ENCODE assay signal across 22 mouse cellular contexts in genomic region chr2:51088843-51089573, GRCm38 (mm10). TPM values are rescaled to one million over a fixed set of nuclear protein-coding genes. Genes with fewer than 3 reads are reported as not detected.
DNase-seq lines count a peak whose midpoint lies in the region; ATAC-seq lines count a peak whose summit lies in the region.
"Had no signal": no experiment of that assay in that cellular context is flagged by ENCODE, and none has a peak within 500 bp of the region (broad histone marks: within the 10 kb centered on the region; RNA-seq: fewer than 3 reads in every experiment).

No protein-coding gene starts in this region.

- ATAC-seq in forebrain, embryonic 12.5 days (ENCODE audit: low FRiP score) = no peak
- ATAC-seq in forebrain, embryonic 11.5 days (replicated peaks; ENCODE audit: low FRiP score) = no peak
- ATAC-seq in hindbrain, embryonic 12.5 days (ENCODE audit: low FRiP score) = no peak
- ATAC-seq in hindbrain, embryonic 16.5 days = no peak
- no peak for ATAC-seq in midbrain, embryonic 12.5 days (ENCODE audit: low FRiP score, low read depth)
- ATAC-seq in midbrain, embryonic 16.5 days = no peak
- ATAC-seq in kidney, embryonic 16.5 days (ENCODE audit: low FRiP score, low TSS enrichment) = no peak

- H3K27ac ChIP-seq in forebrain, embryonic 12.5 days = peak overlapping the region; percentile 73; the same call in 1 of the 2 replicates
- no peak overlapping the region for H3K27ac ChIP-seq in forebrain, embryonic 11.5 days (ENCODE audit: low read depth, low read length)
- H3K27ac ChIP-seq in hindbrain, embryonic 12.5 days = peak overlapping the region; percentile 91
- H3K27ac ChIP-seq in hindbrain, embryonic 16.5 days (ENCODE audit: low read depth, low read length) = no peak overlapping the region
- peak overlapping the region; percentile 93 for H3K27ac ChIP-seq in midbrain, embryonic 12.5 days (replicated peaks)
- no peak overlapping the region for H3K27ac ChIP-seq in midbrain, embryonic 16.5 days (ENCODE audit: low read length)
- H3K27ac ChIP-seq in kidney, embryonic 16.5 days (ENCODE audit: low read length) = no peak overlapping the region
- H3K27ac ChIP-seq: embryonic facial prominence, embryonic 13.5 days; gastrocnemius, adult 2 months; limb, embryonic 15.5 days had no signal

- no peak overlapping the region for H3K4me3 ChIP-seq in forebrain, embryonic 12.5 days (replicated peaks)
- no peak overlapping the region for H3K4me3 ChIP-seq in forebrain, embryonic 11.5 days (ENCODE audit: low read depth, low read length)
- H3K4me3 ChIP-seq in hindbrain, embryonic 12.5 days = no peak overlapping the region
- no peak overlapping the region for H3K4me3 ChIP-seq in hindbrain, embryonic 16.5 days (ENCODE audit: low read length)
- H3K4me3 ChIP-seq in midbrain, embryonic 12.5 days = no peak overlapping the region
- H3K4me3 ChIP-seq in midbrain, embryonic 16.5 days (ENCODE audit: low read depth, low read length) = no peak overlapping the region
- no peak overlapping the region for H3K4me3 ChIP-seq in kidney, embryonic 16.5 days (ENCODE audit: low read length)
- H3K4me3 ChIP-seq: embryonic facial prominence, embryonic 13.5 days; erythroblast, embryonic 14.5 days; gastrocnemius, adult 2 months; hindbrain, embryonic 15.5 days; limb, embryonic 15.5 days; neural tube, embryonic 12.5 days had no signal

- H3K4me1 ChIP-seq in forebrain, embryonic 12.5 days = peaks cover 54% of the 10 kb centered on the region
- H3K4me1 ChIP-seq in forebrain, embryonic 11.5 days (replicated peaks; ENCODE audit: control insufficient read depth, insufficient read depth, low read length) = peaks cover 3% of the 10 kb centered on the region; the same call in 1 of the 2 replicates
- peaks cover 47% of the 10 kb centered on the region for H3K4me1 ChIP-seq in hindbrain, embryonic 12.5 days
- peaks cover 13% of the 10 kb centered on the region for H3K4me1 ChIP-seq in hindbrain, embryonic 16.5 days (ENCODE audit: control insufficient read depth, insufficient read depth, low read depth, low read length)
- peaks cover 59% of the 10 kb centered on the region for H3K4me1 ChIP-seq in midbrain, embryonic 12.5 days
- peaks cover 25% of the 10 kb centered on the region for H3K4me1 ChIP-seq in midbrain, embryonic 16.5 days (ENCODE audit: control insufficient read depth, insufficient read depth, low read length)
- H3K4me1 ChIP-seq in kidney, embryonic 16.5 days (ENCODE audit: insufficient read depth, low read length) = peaks cover 5% of the 10 kb centered on the region; the same call in 1 of the 2 replicates
- H3K4me1 ChIP-seq: limb, embryonic 15.5 days had no signal

- H3K27me3 ChIP-seq in forebrain, embryonic 12.5 days = no peaks in the 10 kb centered on the region
- H3K27me3 ChIP-seq in forebrain, embryonic 11.5 days (ENCODE audit: control insufficient read depth, insufficient read depth, low read length) = no peaks in the 10 kb centered on the region
- H3K27me3 ChIP-seq in hindbrain, embryonic 12.5 days = no peaks in the 10 kb centered on the region
- H3K27me3 ChIP-seq in hindbrain, embryonic 16.5 days (replicated peaks; ENCODE audit: control insufficient read depth, insufficient read depth, low read length) = no peaks in the 10 kb centered on the region
- no peaks in the 10 kb centered on the region for H3K27me3 ChIP-seq in midbrain, embryonic 12.5 days
- no peaks in the 10 kb centered on the region for H3K27me3 ChIP-seq in midbrain, embryonic 16.5 days (ENCODE audit: control insufficient read depth, insufficient read depth, low read depth, low read length)
- no peaks in the 10 kb centered on the region for H3K27me3 ChIP-seq in kidney, embryonic 16.5 days (ENCODE audit: insufficient read depth, low read length)
- H3K27me3 ChIP-seq: embryonic facial prominence, embryonic 13.5 days; hindbrain, embryonic 15.5 days; limb, embryonic 15.5 days; neural tube, embryonic 12.5 days had no signal

- no peaks in the 10 kb centered on the region for H3K9me3 ChIP-seq in forebrain, embryonic 12.5 days
- no peaks in the 10 kb centered on the region; the same call in 1 of the 2 replicates for H3K9me3 ChIP-seq in forebrain, embryonic 11.5 days (ENCODE audit: control insufficient read depth, low read length)
- no peaks in the 10 kb centered on the region for H3K9me3 ChIP-seq in hindbrain, embryonic 12.5 days (replicated peaks)
- H3K9me3 ChIP-seq in hindbrain, embryonic 16.5 days (ENCODE audit: control insufficient read depth, low read length) = no peaks in the 10 kb centered on the region
- no peaks in the 10 kb centered on the region for H3K9me3 ChIP-seq in midbrain, embryonic 12.5 days
- H3K9me3 ChIP-seq in midbrain, embryonic 16.5 days (replicated peaks; ENCODE audit: control insufficient read depth, low read length, poor library complexity, severe bottlenecking) = no peaks in the 10 kb centered on the region
- no peaks in the 10 kb centered on the region for H3K9me3 ChIP-seq in kidney, embryonic 16.5 days (ENCODE audit: low read length)
- H3K9me3 ChIP-seq: embryonic facial prominence, embryonic 13.5 days; hindbrain, embryonic 15.5 days; limb, embryonic 15.5 days; neural tube, embryonic 12.5 days had no signal

- no peak overlapping the region for H3K4me2 ChIP-seq in forebrain, embryonic 12.5 days
- H3K4me2 ChIP-seq in forebrain, embryonic 11.5 days (ENCODE audit: low read depth, low read length, severe bottlenecking) = no peak overlapping the region
- no peak overlapping the region for H3K4me2 ChIP-seq in hindbrain, embryonic 12.5 days (replicated peaks)
- no peak overlapping the region for H3K4me2 ChIP-seq in hindbrain, embryonic 16.5 days (ENCODE audit: low read length)
- H3K4me2 ChIP-seq in midbrain, embryonic 12.5 days (replicated peaks) = no peak overlapping the region
- no peak overlapping the region for H3K4me2 ChIP-seq in midbrain, embryonic 16.5 days (ENCODE audit: low read length)
- H3K4me2 ChIP-seq in kidney, embryonic 16.5 days (replicated peaks; ENCODE audit: low read depth, low read length) = no peak overlapping the region
- H3K4me2 ChIP-seq: embryonic facial prominence, embryonic 13.5 days; heart, embryonic 11.5 days; hindbrain, embryonic 15.5 days; limb, embryonic 15.5 days had no signal

- 78% methylated on average over 11 of the region's 11 CpGs for WGBS in forebrain, embryonic 12.5 days
- 84% methylated on average over 11 of the region's 11 CpGs for WGBS in forebrain, embryonic 11.5 days
- WGBS in hindbrain, embryonic 12.5 days = 75% methylated on average over 11 of the region's 11 CpGs
- 70% methylated on average over 11 of the region's 11 CpGs for WGBS in hindbrain, embryonic 16.5 days
- 66% methylated on average over 11 of the region's 11 CpGs for WGBS in midbrain, embryonic 12.5 days
- 54% methylated on average over 11 of the region's 11 CpGs for WGBS in midbrain, embryonic 16.5 days
- WGBS in kidney, embryonic 16.5 days = 90% methylated on average over 11 of the region's 11 CpGs

- H3K36me3 ChIP-seq in forebrain, embryonic 12.5 days (replicated peaks) = no peaks in the 10 kb centered on the region
- H3K36me3 ChIP-seq in forebrain, embryonic 11.5 days (ENCODE audit: control insufficient read depth, insufficient read depth, low read length) = no peaks in the 10 kb centered on the region
- H3K36me3 ChIP-seq in hindbrain, embryonic 12.5 days = no peaks in the 10 kb centered on the region
- no peaks in the 10 kb centered on the region for H3K36me3 ChIP-seq in hindbrain, embryonic 16.5 days (ENCODE audit: control insufficient read depth, insufficient read depth, low read length)
- no peaks in the 10 kb centered on the region for H3K36me3 ChIP-seq in midbrain, embryonic 12.5 days
- H3K36me3 ChIP-seq in midbrain, embryonic 16.5 days (ENCODE audit: control insufficient read depth, insufficient read depth, low read length) = no peaks in the 10 kb centered on the region
- no peaks in the 10 kb centered on the region for H3K36me3 ChIP-seq in kidney, embryonic 16.5 days (ENCODE audit: insufficient read depth, low read length)
- H3K36me3 ChIP-seq: embryonic facial prominence, embryonic 13.5 days; hindbrain, embryonic 15.5 days; limb, embryonic 15.5 days; neural tube, embryonic 12.5 days had no signal

- H3K9ac ChIP-seq in forebrain, embryonic 12.5 days = no peak overlapping the region
- no peak overlapping the region for H3K9ac ChIP-seq in forebrain, embryonic 11.5 days (ENCODE audit: low read length)
- no peak overlapping the region for H3K9ac ChIP-seq in hindbrain, embryonic 12.5 days
- no peak overlapping the region for H3K9ac ChIP-seq in hindbrain, embryonic 16.5 days (ENCODE audit: low read depth, low read length)
- H3K9ac ChIP-seq in midbrain, embryonic 12.5 days (replicated peaks) = no peak overlapping the region
- no peak overlapping the region for H3K9ac ChIP-seq in midbrain, embryonic 16.5 days (ENCODE audit: low read depth, low read length)
- H3K9ac ChIP-seq in kidney, embryonic 16.5 days (replicated peaks; ENCODE audit: low read length) = no peak overlapping the region
- H3K9ac ChIP-seq: embryonic facial prominence, embryonic 13.5 days; hindbrain, embryonic 15.5 days; limb, embryonic 15.5 days; neural tube, embryonic 12.5 days had no signal

- no peak for DNase-seq in forebrain, embryonic 11.5 days (ENCODE audit: low spot score)
- DNase-seq in adrenal gland, postnatal 14 days = no peak
- DNase-seq: adrenal gland, postnatal 10 days; cerebellum, adult 8-10 months; cerebellum, postnatal 36 days; embryo, embryonic 11 days; gastrocnemius, adult 2 months; kidney, adult 18-20 months; kidney, postnatal 10 days; left cerebral cortex, postnatal 4 days had no signal

RNA-seq across cellular contexts. Expression of gene Rnd3, which starts 59.9 kb away (rescaled TPM):
- 201 and 236 TPM in 2 replicates for polyA plus RNA-seq in forebrain, embryonic 12.5 days (2016; fragmentation: Nextera tagmentation; extraction: Ambion mirVana)
- polyA plus RNA-seq in forebrain, embryonic 11.5 days (2014; fragmentation: Nextera tagmentation; extraction: Ambion mirVana) = 160 and 163 TPM in 2 replicates
- 321 and 363 TPM in 2 replicates for polyA plus RNA-seq in hindbrain, embryonic 12.5 days (2016; fragmentation: Nextera tagmentation; extraction: Ambion mirVana)
- polyA plus RNA-seq in hindbrain, embryonic 16.5 days (2015; fragmentation: Nextera tagmentation; extraction: Ambion mirVana) = 82.6 and 106 TPM in 2 replicates
- 352 and 366 TPM in 2 replicates for polyA plus RNA-seq in midbrain, embryonic 12.5 days (2016; fragmentation: Nextera tagmentation; extraction: Ambion mirVana)
- 157 and 180 TPM in 2 replicates for polyA plus RNA-seq in midbrain, embryonic 16.5 days (2015; fragmentation: Nextera tagmentation; extraction: Ambion mirVana)
- polyA plus RNA-seq in kidney, embryonic 16.5 days (2015; fragmentation: Nextera tagmentation; extraction: Ambion mirVana) = 42.9 and 43.7 TPM in 2 replicates
- 49.2 and 53.1 TPM in 2 replicates for total RNA-seq in adrenal gland, postnatal 14 days (2021)
- polyA plus RNA-seq: erythroblast, embryonic 14.5 days had no signal

Comparison
In these comparisons a context has a peak if more than half of its experiments do, and no peak if none do; other contexts are left out.
1. H3K27ac ChIP-seq: peak in forebrain, embryonic 12.5 days (single experiment), hindbrain, embryonic 12.5 days (single experiment) and midbrain, embryonic 12.5 days (single experiment); none in forebrain, embryonic 11.5 days (single experiment), hindbrain, embryonic 16.5 days (single experiment), midbrain, embryonic 16.5 days (single experiment) and kidney, embryonic 16.5 days (single experiment).